ENCODE assay signal across 12 mouse cellular contexts in genomic region chr13:49391374-49391773, GRCm38 (mm10). TPM values are rescaled to one million over a fixed set of nuclear protein-coding genes. Genes with fewer than 3 reads are reported as not detected.
A peak's percentile ranks its signal among the peaks of the same experiment; 100 is the strongest.
DNase-seq lines count a peak whose midpoint lies in the region; ATAC-seq and TF ChIP-seq lines count a peak whose summit lies in the region.
"Had no signal": no experiment of that assay in that cellular context is flagged by ENCODE, and none has a peak within 500 bp of the region (broad histone marks: within the 10 kb centered on the region; RNA-seq: fewer than 3 reads in every experiment).

No protein-coding gene starts in this region.

- TF ChIP-seq POLR2A in thymus, adult 2 months (IDR thresholded peaks at IDR 0.05; ENCODE audit: control insufficient read depth, extremely low read depth, insufficient read depth, low read length, poor library complexity) = no peak

- no peaks in the 10 kb centered on the region for H3K9me3 ChIP-seq in intestine, postnatal 0 days (ENCODE audit: control insufficient read depth)
- no peaks in the 10 kb centered on the region for H3K9me3 ChIP-seq in intestine, embryonic 15.5 days
- H3K9me3 ChIP-seq in forebrain, embryonic 13.5 days (replicated peaks) = no peaks in the 10 kb centered on the region; the same call in 1 of the 2 replicates
- H3K9me3 ChIP-seq: embryonic facial prominence, embryonic 12.5 days; liver, embryonic 15.5 days; neural tube, embryonic 13.5 days had no signal

- H3K27me3 ChIP-seq in intestine, postnatal 0 days (replicated peaks; ENCODE audit: control insufficient read depth, insufficient read depth, low read length) = no peaks in the 10 kb centered on the region
- no peaks in the 10 kb centered on the region for H3K27me3 ChIP-seq in intestine, embryonic 15.5 days (replicated peaks)
- H3K27me3 ChIP-seq in thymus, adult 2 months (ENCODE audit: control insufficient read depth, insufficient read depth, low read length) = no peaks in the 10 kb centered on the region
- H3K27me3 ChIP-seq in splenic B cell, adult 2 months (ENCODE audit: control insufficient read depth, insufficient read depth, low read length, poor library complexity, severe bottlenecking) = no peaks in the 10 kb centered on the region
- no peaks in the 10 kb centered on the region for H3K27me3 ChIP-seq in forebrain, embryonic 13.5 days
- H3K27me3 ChIP-seq: embryonic facial prominence, embryonic 12.5 days; liver, embryonic 15.5 days; neural tube, embryonic 13.5 days had no signal

- DNase-seq in thymus, postnatal 0 days (ENCODE audit: low spot score) = peak; percentile 12
- no peak for DNase-seq in thymus, adult 2 months
- DNase-seq in ZHBTc4 (ENCODE audit: low read depth, low spot score) = peak; percentile 79
- DNase-seq in splenic B cell, adult 2 months (ENCODE audit: low read depth, low spot score) = peak; percentile 29
- DNase-seq: heart, postnatal 36 days had no signal

- no peak overlapping the region for H3K27ac ChIP-seq in intestine, postnatal 0 days (ENCODE audit: low read depth, low read length)
- no peak overlapping the region for H3K27ac ChIP-seq in intestine, embryonic 15.5 days
- no peak overlapping the region for H3K27ac ChIP-seq in thymus, adult 2 months (ENCODE audit: control insufficient read depth, insufficient read depth, low read length)
- no peak overlapping the region for H3K27ac ChIP-seq in forebrain, embryonic 13.5 days
- H3K27ac ChIP-seq: embryonic facial prominence, embryonic 12.5 days; liver, embryonic 15.5 days; neural tube, embryonic 13.5 days had no signal

- H3K4me3 ChIP-seq in intestine, postnatal 0 days (ENCODE audit: low read depth, low read length) = no peak overlapping the region
- no peak overlapping the region for H3K4me3 ChIP-seq in intestine, embryonic 15.5 days (replicated peaks)
- no peak overlapping the region for H3K4me3 ChIP-seq in thymus, adult 2 months (ENCODE audit: control insufficient read depth, insufficient read depth, low read length)
- no peak overlapping the region for H3K4me3 ChIP-seq in forebrain, embryonic 13.5 days
- H3K4me3 ChIP-seq: embryonic facial prominence, embryonic 12.5 days; liver, embryonic 15.5 days; neural tube, embryonic 13.5 days had no signal

- WGBS in intestine, postnatal 0 days = 94% methylated on average over 2 of the region's 2 CpGs
- WGBS in intestine, embryonic 15.5 days = 96% methylated on average over 2 of the region's 2 CpGs
- 100% methylated on average over 2 of the region's 2 CpGs for WGBS in thymus, adult 2 months
- 92% methylated on average over 2 of the region's 2 CpGs for WGBS in forebrain, embryonic 13.5 days

- H3K9ac ChIP-seq in intestine, postnatal 0 days (ENCODE audit: low read depth, low read length) = no peak overlapping the region
- H3K9ac ChIP-seq in intestine, embryonic 15.5 days = no peak overlapping the region
- H3K9ac ChIP-seq in forebrain, embryonic 13.5 days = no peak overlapping the region
- H3K9ac ChIP-seq: embryonic facial prominence, embryonic 12.5 days; liver, embryonic 15.5 days; neural tube, embryonic 13.5 days had no signal

- TF ChIP-seq CTCF in intestine, postnatal 0 days (IDR thresholded peaks at IDR 0.05; ENCODE audit: low read depth) = peak; percentile 63
- TF ChIP-seq CTCF in thymus, adult 2 months (IDR thresholded peaks at IDR 0.05; ENCODE audit: borderline replicate concordance, control insufficient read depth, extremely low read depth, insufficient read depth, low read length, poor library complexity) = no peak

- 0 out of 2 replicates have a peak, but pooled peaks cover 2% of the 10 kb centered on the region for H3K4me1 ChIP-seq in intestine, postnatal 0 days (replicated peaks; ENCODE audit: control insufficient read depth, insufficient read depth, low read length)
- 0 out of 2 replicates have a peak, but pooled peaks cover 2% of the 10 kb centered on the region for H3K4me1 ChIP-seq in intestine, embryonic 15.5 days (replicated peaks)
- H3K4me1 ChIP-seq in thymus, adult 2 months (replicated peaks; ENCODE audit: control insufficient read depth, insufficient read depth, low read length) = no peaks in the 10 kb centered on the region
- H3K4me1 ChIP-seq in forebrain, embryonic 13.5 days = no peaks in the 10 kb centered on the region
- H3K4me1 ChIP-seq: embryonic facial prominence, embryonic 12.5 days; neural tube, embryonic 13.5 days had no signal

- peaks cover 8% of the 10 kb centered on the region; the same call in 1 of the 2 replicates for H3K36me3 ChIP-seq in intestine, postnatal 0 days (ENCODE audit: control insufficient read depth, insufficient read depth)
- peaks cover 6% of the 10 kb centered on the region; the same call in 1 of the 2 replicates for H3K36me3 ChIP-seq in intestine, embryonic 15.5 days
- H3K36me3 ChIP-seq in thymus, adult 2 months (ENCODE audit: control insufficient read depth, insufficient read depth, low read length) = 0 out of 2 replicates have a peak, but pooled peaks cover 8% of the 10 kb centered on the region
- peaks cover 3% of the 10 kb centered on the region; the same call in 1 of the 2 replicates for H3K36me3 ChIP-seq in splenic B cell, adult 2 months (ENCODE audit: control insufficient read depth, insufficient read depth, low read length, poor library complexity, severe bottlenecking)
- H3K36me3 ChIP-seq in forebrain, embryonic 13.5 days (ENCODE audit: poor library complexity, severe bottlenecking) = peaks cover 23% of the 10 kb centered on the region

- H3K4me2 ChIP-seq in intestine, postnatal 0 days (replicated peaks; ENCODE audit: low read depth) = no peak overlapping the region
- H3K4me2 ChIP-seq in intestine, embryonic 15.5 days (replicated peaks) = no peak overlapping the region
- H3K4me2 ChIP-seq in forebrain, embryonic 13.5 days = no peak overlapping the region
- H3K4me2 ChIP-seq: embryonic facial prominence, embryonic 12.5 days; liver, embryonic 15.5 days; neural tube, embryonic 13.5 days had no signal

- ATAC-seq in intestine, postnatal 0 days = no peak
- ATAC-seq in intestine, embryonic 15.5 days = no peak
- no peak for ATAC-seq in forebrain, embryonic 13.5 days
- no peak for ATAC-seq in megakaryocyte-erythroid progenitor cell, adult 5-6 weeks (replicated peaks; ENCODE audit: low FRiP score, low TSS enrichment, poor library complexity, severe bottlenecking)

RNA-seq across cellular contexts. Expression of gene Ippk, which starts 29.7 kb away (rescaled TPM):
- 10.4 and 11.5 TPM in 2 replicates for polyA plus RNA-seq in intestine, postnatal 0 days (2015; fragmentation: Nextera tagmentation; extraction: Ambion mirVana)
- 19.1 and 19.7 TPM in 2 replicates for polyA plus RNA-seq in intestine, embryonic 15.5 days (2015; fragmentation: Nextera tagmentation; extraction: Ambion mirVana)
- 13.5 and 15.2 TPM in 2 replicates for polyA plus RNA-seq in thymus, postnatal 0 days (2015; fragmentation: Nextera tagmentation; extraction: Ambion mirVana)
- polyA plus RNA-seq in thymus, adult 2 months (2012; rRNA removed) = 6.7 and 7.1 TPM in 2 replicates
- polyA plus RNA-seq in forebrain, embryonic 13.5 days (2015; fragmentation: Nextera tagmentation; extraction: Ambion mirVana) = 14.1 and 16.1 TPM in 2 replicates
- total RNA-seq in megakaryocyte-erythroid progenitor cell, adult 5-6 weeks (2014; fragmentation: Nextera tagmentation) = 8.9 and 9.8 TPM in 2 replicates
- 13.0 and 13.2 TPM in 2 replicates for total RNA-seq in megakaryocyte-erythroid progenitor cell, adult 5-6 weeks (2017)

RNA-seq across cellular contexts. Expression of gene Bicd2, which starts 50.0 kb away (rescaled TPM):
- polyA plus RNA-seq in intestine, postnatal 0 days (2015; fragmentation: Nextera tagmentation; extraction: Ambion mirVana) = 8.9 and 9.3 TPM in 2 replicates
- polyA plus RNA-seq in intestine, embryonic 15.5 days (2015; fragmentation: Nextera tagmentation; extraction: Ambion mirVana) = 19.1 and 19.5 TPM in 2 replicates
- polyA plus RNA-seq in thymus, postnatal 0 days (2015; fragmentation: Nextera tagmentation; extraction: Ambion mirVana) = 25.4 and 27.0 TPM in 2 replicates
- 47.8 and 51.1 TPM in 2 replicates for polyA plus RNA-seq in thymus, adult 2 months (2012; rRNA removed)
- 24.8 and 26.7 TPM in 2 replicates for polyA plus RNA-seq in forebrain, embryonic 13.5 days (2015; fragmentation: Nextera tagmentation; extraction: Ambion mirVana)
- 14.8 and 16.1 TPM in 2 replicates for total RNA-seq in megakaryocyte-erythroid progenitor cell, adult 5-6 weeks (2014; fragmentation: Nextera tagmentation)
- total RNA-seq in megakaryocyte-erythroid progenitor cell, adult 5-6 weeks (2017) = 18.3 and 26.2 TPM in 2 replicates
